Mouse (Mus musculus) adrenal gland, postnatal 0 days (tissue): ENCODE measurements around the gene Tmem74b. TPM values are rescaled to one million over a fixed set of nuclear protein-coding genes. Genes with fewer than 3 reads are reported as not detected.

ENCODE experiments used
- polyA plus RNA-seq: library from polyadenylated mRNA; unstranded; fragments of >200 nt; fragmentation: Nextera tagmentation; extraction: Ambion mirVana; gene quantifications from 2 replicates; pipeline ENCODE4 v1.2.1, GENCODE M21; 2015

Tmem74b gene
- polyA plus RNA-seq = 1.1 and 2.2 TPM in 2 replicates

GRCm38 (mm10) chr2:151701231-151702145 lies at the start of gene Tmem74b:
Gene Tmem74b, plus strand, starts transcription at chr2:151702008.

GRCm38 (mm10) chr2:151668433-151668832 lies 33.4 kb upstream of the Tmem74b start, which contains the start of gene Rad21l:
Gene Rad21l, minus strand, starts transcription at chr2:151668533.

GRCm38 (mm10) chr2:151743845-151744244 lies 42.0 kb downstream of the Tmem74b start, which contains the start of gene Psmf1:
Gene Psmf1, minus strand, starts transcription at chr2:151744186.

Other genes starting within 250 kb of the Tmem74b start
- not detected in 2 replicates for gene 4921509C19Rik, start 225.9 kb upstream of the Tmem74b start, polyA plus RNA-seq
- 163 and 174 TPM in 2 replicates for gene Nsfl1c, start 207.8 kb upstream of the Tmem74b start, polyA plus RNA-seq
- gene Fkbp1a, start 159.5 kb upstream of the Tmem74b start, polyA plus RNA-seq = 289 and 348 TPM in 2 replicates
- gene Sdcbp2, start 129.4 kb upstream of the Tmem74b start, polyA plus RNA-seq = 1.1 and 1.9 TPM in 2 replicates
- 1.7 and 4.7 TPM in 2 replicates for gene Snph, start 69.4 kb upstream of the Tmem74b start, polyA plus RNA-seq
- gene Rad21l, start 33.5 kb upstream of the Tmem74b start, polyA plus RNA-seq = not detected in 2 replicates
- 30.4 and 40.3 TPM in 2 replicates for gene Psmf1, start 42.2 kb downstream of the Tmem74b start, polyA plus RNA-seq
- gene Rspo4, start 140.9 kb downstream of the Tmem74b start, polyA plus RNA-seq = 0.18 and 0.43 TPM in 2 replicates
- 0.65 and 1.2 TPM in 2 replicates for gene Angpt4, start 209.2 kb downstream of the Tmem74b start, polyA plus RNA-seq